Mouse (Mus musculus) leukemia stem cell, adult 10-12 weeks (primary cell): ENCODE results near the gene Skiv2l. TPM values are rescaled to one million over a fixed set of nuclear protein-coding genes. Genes with fewer than 3 reads are reported as not detected.

ENCODE experiments used
- polyA plus RNA-seq: library from polyadenylated mRNA; stranded (reverse); fragments of >175 nt; gene quantifications from 2 replicates; pipeline ENCODE4 v1.2.3, GENCODE M21; 2012; ENCODE audit warnings: low replicate concordance

Gene Skiv2l
- polyA plus RNA-seq, result 53.7 and 54.2 TPM in 2 replicates

GRCm38 (mm10) chr17:34849722-34850516 lies at the start of gene Skiv2l, which contains the start of gene Nelfe:
Skiv2l (minus strand) TSS chr17:34850210.
Nelfe (plus strand) TSS chr17:34850391.

GRCm38 (mm10) chr17:34898160-34898586 lies 48.2 kb upstream of the Skiv2l start, which contains the start of the genes C2 and Ehmt2:
C2 (minus strand) TSS chr17:34898265.
Ehmt2 (plus strand) TSS chr17:34898469.

GRCm38 (mm10) chr17:34881683-34882310 lies 31.8 kb upstream of the Skiv2l start, which contains the start of gene Gm20547:
Gm20547 (minus strand) TSS chr17:34882042.

GRCm38 (mm10) chr17:34879336-34879879 lies 29.4 kb upstream of the Skiv2l start, which contains the start of gene Zbtb12:
Zbtb12 (plus strand) TSS chr17:34879483.

GRCm38 (mm10) chr17:34862416-34863081 lies 12.5 kb upstream of the Skiv2l start, which contains the start of gene Cfb:
Cfb (minus strand) TSS chr17:34862518.

GRCm38 (mm10) chr17:34836856-34837221 lies 13.2 kb downstream of the Skiv2l start, which contains the start of the genes Stk19 and Dxo:
Stk19 (minus strand) TSS chr17:34836945.
Dxo (plus strand) TSS chr17:34837019.

GRCm38 (mm10) chr17:34804301-34804700 lies 45.7 kb downstream of the Skiv2l start, which contains the start of gene Cyp21a1:
Cyp21a1 (minus strand) TSS chr17:34804561.

Other genes with a start within 250 kb of the Skiv2l start
- 35.4 and 54.6 TPM in 2 replicates for gene Rnf5, start 246.5 kb downstream of the Skiv2l start, polyA plus RNA-seq
- 223 and 308 TPM in 2 replicates for gene Agpat1, start 245.9 kb downstream of the Skiv2l start, polyA plus RNA-seq
- gene Egfl8, start 234.2 kb downstream of the Skiv2l start, polyA plus RNA-seq, result 0.78 and 1.1 TPM in 2 replicates
- 67.6 and 71.3 TPM in 2 replicates for gene Ppt2, start 221.7 kb downstream of the Skiv2l start, polyA plus RNA-seq
- gene Prrt1, start 220.7 kb downstream of the Skiv2l start, polyA plus RNA-seq, result 3.2 and 5.7 TPM in 2 replicates
- gene Fkbpl, start 205.4 kb downstream of the Skiv2l start, polyA plus RNA-seq, result 3.9 and 5.3 TPM in 2 replicates
- 269 and 430 TPM in 2 replicates for gene Atf6b, start 203.1 kb downstream of the Skiv2l start, polyA plus RNA-seq
- gene Tnxb, start 179.7 kb downstream of the Skiv2l start, polyA plus RNA-seq, result 0.32 and 1.9 TPM in 2 replicates
- 0.87 and 2.9 TPM in 2 replicates for gene C4b, start 106.3 kb downstream of the Skiv2l start, polyA plus RNA-seq
- 0.54 TPM in 1 of 2 replicates, not detected in the other for gene Cyp21a1, start 45.6 kb downstream of the Skiv2l start, polyA plus RNA-seq
- 62.8 and 63.3 TPM in 2 replicates for gene Stk19, start 13.3 kb downstream of the Skiv2l start, polyA plus RNA-seq
- gene Dxo, start 13.2 kb downstream of the Skiv2l start, polyA plus RNA-seq, result 50.7 and 116 TPM in 2 replicates
- 121 and 205 TPM in 2 replicates for gene Nelfe, start 181 bp upstream of the Skiv2l start, polyA plus RNA-seq
- gene Cfb, start 12.3 kb upstream of the Skiv2l start, polyA plus RNA-seq, result 0.41 and 1.5 TPM in 2 replicates
- 6.4 and 10.1 TPM in 2 replicates for gene Zbtb12, start 29.3 kb upstream of the Skiv2l start, polyA plus RNA-seq
- gene Gm20547, start 31.8 kb upstream of the Skiv2l start, polyA plus RNA-seq, result 0.10 TPM in 1 of 2 replicates, not detected in the other
- 1.3 and 3.9 TPM in 2 replicates for gene C2, start 48.1 kb upstream of the Skiv2l start, polyA plus RNA-seq
- 427 and 438 TPM in 2 replicates for gene Ehmt2, start 48.3 kb upstream of the Skiv2l start, polyA plus RNA-seq
- gene Slc44a4, start 64.3 kb upstream of the Skiv2l start, polyA plus RNA-seq, result not detected in 2 replicates
- 22.5 and 43.0 TPM in 2 replicates for gene Neu1, start 81.0 kb upstream of the Skiv2l start, polyA plus RNA-seq
- gene Hspa1b, start 109.0 kb upstream of the Skiv2l start, polyA plus RNA-seq, result 16.5 and 41.3 TPM in 2 replicates
- gene Gm20481, start 119.7 kb upstream of the Skiv2l start, polyA plus RNA-seq, result not detected in 2 replicates
- gene Hspa1a, start 121.9 kb upstream of the Skiv2l start, polyA plus RNA-seq, result 3.5 and 6.7 TPM in 2 replicates
- not detected in 2 replicates for gene Hspa1l, start 122.5 kb upstream of the Skiv2l start, polyA plus RNA-seq
- 146 and 328 TPM in 2 replicates for gene Lsm2, start 131.7 kb upstream of the Skiv2l start, polyA plus RNA-seq
- 1,671 and 2,394 TPM in 2 replicates for gene Vars, start 150.8 kb upstream of the Skiv2l start, polyA plus RNA-seq
- 1.2 and 1.8 TPM in 2 replicates for gene Vwa7, start 166.4 kb upstream of the Skiv2l start, polyA plus RNA-seq
- gene Sapcd1, start 177.8 kb upstream of the Skiv2l start, polyA plus RNA-seq, result 8.2 and 32.0 TPM in 2 replicates
- gene Msh5, start 196.5 kb upstream of the Skiv2l start, polyA plus RNA-seq, result 33.3 and 82.0 TPM in 2 replicates
- gene Clic1, start 199.8 kb upstream of the Skiv2l start, polyA plus RNA-seq, result 197 and 295 TPM in 2 replicates
- gene Ddah2, start 208.8 kb upstream of the Skiv2l start, polyA plus RNA-seq, result 22.4 and 54.0 TPM in 2 replicates
- 0.34 TPM in 1 of 2 replicates, not detected in the other for gene Ly6g6c, start 215.2 kb upstream of the Skiv2l start, polyA plus RNA-seq
- gene Mpig6b, start 216.0 kb upstream of the Skiv2l start, polyA plus RNA-seq, result 0.27 and 0.54 TPM in 2 replicates
- not detected in 2 replicates for gene Ly6g6e, start 226.7 kb upstream of the Skiv2l start, polyA plus RNA-seq
- not detected in 2 replicates for gene Ly6g6d, start 227.9 kb upstream of the Skiv2l start, polyA plus RNA-seq
- 0.31 TPM in 1 of 2 replicates, not detected in the other for gene Ly6g6f, start 235.4 kb upstream of the Skiv2l start, polyA plus RNA-seq
- gene Abhd16a, start 239.1 kb upstream of the Skiv2l start, polyA plus RNA-seq, result 312 and 354 TPM in 2 replicates